Mouse (Mus musculus) neural tube, embryonic 14.5 days (tissue): ENCODE data around the gene Dusp23. TPM values are rescaled to one million over a fixed set of nuclear protein-coding genes. Genes with fewer than 3 reads are reported as not detected.

Experiments
- ATAC-seq: fragments of 200-750 bp; cut with Nextera tagmentation; 2 replicates; pipeline ENCODE4 v1.8.0; 2017; ENCODE audit warnings: low read depth, mild to moderate bottlenecking, moderate TSS enrichment, moderate library complexity
- H3K27ac ChIP-seq: fragments of 300-500 bp; sonication (generic); 2 replicates; pipeline ENCODE4 v1.5.1; 2014; ENCODE audit warnings: low read depth, mild to moderate bottlenecking, control low read depth, low read length, moderate library complexity, mixed read lengths
- H3K27me3 ChIP-seq: fragments of 300-500 bp; sonication (generic); 2 replicates; pipeline ENCODE4 v1.6.1; 2014; ENCODE audit warnings: low read length; ENCODE audit not compliant: control insufficient read depth, insufficient read depth
- H3K36me3 ChIP-seq: fragments of 300-500 bp; sonication (generic); 2 replicates; pipeline ENCODE4 v1.6.1; 2014; ENCODE audit warnings: low read length, mixed read lengths; ENCODE audit not compliant: control insufficient read depth, insufficient read depth
- H3K4me1 ChIP-seq: fragments of 300-500 bp; sonication (generic); 2 replicates; pipeline ENCODE4 v1.6.1; 2014; ENCODE audit warnings: low read length; ENCODE audit not compliant: control insufficient read depth, insufficient read depth
- H3K4me2 ChIP-seq: fragments of 300-500 bp; sonication (generic); 2 replicates; pipeline ENCODE4 v1.6.1; 2014; ENCODE audit warnings: mild to moderate bottlenecking, low read depth, low read length, control low read depth
- H3K4me3 ChIP-seq: fragments of 300-500 bp; sonication (generic); 2 replicates; pipeline ENCODE4 v1.5.1; 2014; ENCODE audit warnings: low read depth, low read length, control low read depth, mixed read lengths
- H3K9ac ChIP-seq: fragments of 300-500 bp; sonication (generic); replicated peaks from 2 replicates; pipeline ENCODE4 v1.6.1; 2014; ENCODE audit warnings: low read depth, mild to moderate bottlenecking, control low read depth, low read length, mixed read lengths
- H3K9me3 ChIP-seq: fragments of 300-500 bp; sonication (generic); 2 replicates; pipeline ENCODE4 v1.6.1; 2016; ENCODE audit warnings: low read length; ENCODE audit not compliant: control insufficient read depth
- WGBS: fragments of 180-500 bp; shearing (Covaris S2); extraction: QIAGEN DNeasy Blood & Tissue Kit; methylation state at CpG from one replicate; pipeline ENCODE4 v1.1.7; 2014; 5-methylcytosine and 5-hydroxymethylcytosine counted together
- polyA plus RNA-seq: library from polyadenylated mRNA; unstranded; fragments of >200 nt; fragmentation: Nextera tagmentation; extraction: Ambion mirVana; gene quantifications from 2 replicates; pipeline ENCODE4 v1.2.1, GENCODE M21; 2014

Dusp23 gene
- 17.9 and 18.7 TPM in 2 replicates for polyA plus RNA-seq

DNA sequence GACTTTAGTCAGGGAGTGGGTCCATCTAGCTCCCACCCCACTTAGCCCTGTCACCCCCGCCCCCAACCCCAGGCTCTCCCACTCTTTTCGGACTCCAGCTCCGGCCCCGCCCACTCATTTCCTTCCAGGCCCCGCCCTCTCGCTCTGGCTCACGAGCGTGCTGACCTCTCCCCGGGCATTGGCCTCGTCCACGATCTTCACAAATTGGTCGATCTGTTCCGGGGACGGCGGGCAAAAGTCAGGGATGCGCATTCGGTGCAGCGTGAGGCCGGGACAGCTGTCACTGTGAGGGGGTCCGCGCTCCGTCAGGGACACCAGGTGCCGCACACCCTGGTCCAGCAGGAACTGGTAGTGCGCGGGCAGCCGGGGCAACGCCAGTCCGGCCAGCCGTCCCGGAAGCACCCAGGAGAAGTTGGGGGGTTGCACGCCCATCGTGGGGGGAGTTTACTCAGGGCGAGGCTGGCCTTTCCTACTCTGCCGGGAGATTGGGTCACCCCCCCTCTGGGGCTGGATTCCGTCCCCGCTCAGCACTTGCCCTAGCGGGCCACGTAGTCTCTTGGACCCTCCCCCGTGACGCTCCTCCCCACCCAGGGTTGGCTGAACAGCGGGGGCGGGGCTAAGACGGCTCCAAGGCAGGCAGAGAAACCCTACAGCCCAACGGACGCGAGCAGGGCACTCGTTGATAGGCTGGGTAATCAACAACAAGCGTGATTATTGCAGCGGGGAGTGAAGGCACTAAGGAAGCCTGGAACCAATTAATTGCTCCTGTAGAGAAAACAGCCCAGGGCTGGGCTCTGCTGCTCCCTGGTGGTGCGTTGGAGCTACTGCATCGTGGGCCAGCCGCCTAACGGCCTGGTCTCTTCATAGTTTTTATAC lies at the start of gene Dusp23:
Gene Dusp23 (minus strand): TSS at position 512 of the 876 bp plus-strand sequence.
- Histone ChIP-seq H3K4me3 (peak within 1 kb of the TSS; percentile 67), H3K4me1 (no peaks in the 10 kb centered on the region), H3K4me2 (peak within 1 kb of the TSS; percentile 70), H3K9me3 (no peaks in the 10 kb centered on the region), H3K9ac (peak within 1 kb of the TSS; percentile 72), H3K27ac (peak within 1 kb of the TSS; percentile 87), H3K36me3 (no peaks in the 10 kb centered on the region), H3K27me3 (no peaks in the 10 kb centered on the region)
- WGBS = 0% methylated on average over 52 of the region's 53 CpGs
- peak; percentile 99 for ATAC-seq

DNA sequence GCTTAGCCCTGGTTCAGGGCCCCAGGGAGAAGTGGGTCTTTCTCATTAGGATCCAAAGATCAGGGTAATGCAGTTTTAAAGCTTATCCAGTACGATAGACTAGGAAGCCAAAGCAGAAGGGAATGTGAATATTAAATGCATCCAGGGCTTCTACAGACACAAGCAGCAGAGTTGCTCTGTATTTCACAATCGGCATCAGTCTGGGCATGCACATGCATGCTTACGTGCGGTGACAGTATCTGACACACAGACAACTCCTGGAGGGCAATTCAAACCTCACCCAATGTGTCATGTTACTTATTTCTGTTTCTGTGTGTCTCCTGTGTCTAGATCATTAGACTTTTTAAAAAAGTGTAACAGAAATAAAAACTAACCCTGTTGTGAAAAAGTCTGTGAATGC lies 48.0 kb upstream of the Dusp23 start:
- no peaks in the 10 kb centered on the region for H3K4me1 ChIP-seq
- no peak overlapping the region for H3K4me3 ChIP-seq
- H3K27ac ChIP-seq = no peak overlapping the region
- H3K36me3 ChIP-seq = no peaks in the 10 kb centered on the region
- H3K4me2 ChIP-seq = no peak overlapping the region
- 81% methylated on average over 4 of the region's 4 CpGs for WGBS
- ATAC-seq = no peak
- H3K9me3 ChIP-seq = no peaks in the 10 kb centered on the region
- no peaks in the 10 kb centered on the region for H3K27me3 ChIP-seq
- H3K9ac ChIP-seq = no peak overlapping the region

DNA sequence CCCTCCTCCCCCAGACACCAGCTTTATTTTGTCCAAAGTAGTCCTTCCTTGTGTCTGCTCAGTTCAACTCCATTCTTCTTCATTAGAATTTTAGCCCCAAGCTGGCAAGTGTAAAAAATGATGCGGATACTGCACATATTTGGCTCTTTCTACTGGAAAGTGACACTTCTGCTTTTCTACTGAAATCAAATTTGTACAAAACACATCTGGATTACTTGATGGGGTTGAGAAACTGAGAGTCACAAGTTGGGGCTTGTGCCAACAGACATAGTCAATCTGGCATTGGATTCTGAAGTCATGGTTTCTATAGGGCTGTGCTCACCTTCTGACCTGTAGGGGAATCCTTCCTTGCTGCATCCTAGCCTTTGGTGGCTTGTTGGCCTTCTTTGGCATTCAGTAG lies 38.0 kb upstream of the Dusp23 start:
- no peak for ATAC-seq

DNA sequence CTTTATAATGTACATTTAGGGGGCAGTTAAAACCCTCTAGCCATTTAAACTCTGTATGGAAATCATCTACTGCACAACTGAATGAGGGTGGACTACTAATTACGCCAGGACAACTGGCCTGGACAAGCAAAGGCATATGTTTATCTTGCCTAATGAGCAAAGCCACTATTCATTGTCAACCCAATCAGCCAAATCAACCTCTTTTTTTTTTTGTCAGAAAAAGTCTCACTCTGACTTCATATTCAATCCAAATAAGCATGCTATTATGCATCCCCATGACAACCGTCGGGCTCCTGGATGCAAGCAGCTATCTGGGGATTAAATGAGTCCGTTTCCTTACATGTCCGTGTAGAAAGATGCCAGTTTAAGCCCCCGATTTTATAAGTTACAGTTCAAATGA lies 34.8 kb upstream of the Dusp23 start:
- Histone ChIP-seq H3K4me3 (no peak overlapping the region), H3K27ac (no peak overlapping the region), H3K36me3 (no peaks in the 10 kb centered on the region), H3K9me3 (no peaks in the 10 kb centered on the region), H3K4me2 (no peak overlapping the region), H3K27me3 (no peaks in the 10 kb centered on the region), H3K4me1 (no peaks in the 10 kb centered on the region), H3K9ac (no peak overlapping the region)
- WGBS = 38% methylated on average over 6 of the region's 6 CpGs
- ATAC-seq = no peak

More for the DNA sequence above, 38.0 kb upstream of the Dusp23 start:
- no peak overlapping the region for H3K4me2 ChIP-seq
- H3K36me3 ChIP-seq = no peaks in the 10 kb centered on the region
- H3K27me3 ChIP-seq = no peaks in the 10 kb centered on the region
- 100% methylated on average over 1 of the region's 1 CpGs for WGBS
- no peak overlapping the region for H3K4me3 ChIP-seq
- no peak overlapping the region for H3K9ac ChIP-seq
- H3K27ac ChIP-seq = no peak overlapping the region
- no peaks in the 10 kb centered on the region for H3K9me3 ChIP-seq
- H3K4me1 ChIP-seq = no peaks in the 10 kb centered on the region

DNA sequence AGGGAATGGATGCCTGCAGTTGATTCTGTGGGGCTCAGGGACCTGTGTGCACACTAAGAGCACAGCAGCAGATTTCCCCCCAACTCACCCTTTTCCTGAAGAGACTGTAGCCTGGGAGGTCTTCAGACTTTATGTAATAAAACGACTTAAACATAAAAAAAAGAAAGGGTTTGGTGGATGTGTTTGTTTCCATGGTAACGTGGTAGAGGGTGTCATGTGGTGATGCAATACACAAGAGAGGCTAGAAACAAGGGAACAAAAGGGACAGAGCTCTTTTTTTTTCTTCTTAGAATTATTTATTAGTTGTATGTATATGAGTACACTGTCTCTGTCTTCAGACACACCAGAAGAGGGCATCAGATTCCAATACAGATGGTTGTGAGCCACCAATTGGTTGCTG lies 32.7 kb upstream of the Dusp23 start:
- no peak overlapping the region for H3K9ac ChIP-seq
- 44% methylated on average over 2 of the region's 2 CpGs for WGBS
- H3K27me3 ChIP-seq = no peaks in the 10 kb centered on the region
- H3K4me3 ChIP-seq = no peak overlapping the region
- H3K4me2 ChIP-seq = no peak overlapping the region
- H3K27ac ChIP-seq = no peak overlapping the region
- H3K9me3 ChIP-seq = no peaks in the 10 kb centered on the region
- H3K36me3 ChIP-seq = no peaks in the 10 kb centered on the region
- ATAC-seq = no peak
- no peaks in the 10 kb centered on the region for H3K4me1 ChIP-seq

DNA sequence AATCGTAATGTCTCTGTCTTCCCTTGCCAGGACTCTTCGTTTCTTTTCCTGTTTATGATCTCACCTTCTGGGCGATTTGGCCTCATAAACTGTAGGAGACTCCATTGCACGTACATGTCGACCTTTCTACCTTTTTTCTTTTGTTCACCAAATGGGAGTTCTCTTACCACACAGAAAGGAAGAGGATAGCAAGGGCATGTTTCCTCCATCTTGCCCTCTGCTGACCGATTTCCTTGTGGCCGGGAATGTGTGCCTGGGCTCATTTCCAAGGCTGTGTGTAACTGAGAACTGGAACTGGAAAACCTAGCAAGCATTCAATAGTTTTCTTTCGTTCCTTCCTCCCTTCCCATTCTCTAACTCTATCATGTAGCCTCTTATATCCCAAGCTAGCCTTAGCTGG lies 26.9 kb upstream of the Dusp23 start:
- WGBS = 85% methylated on average over 8 of the region's 8 CpGs
- Histone ChIP-seq H3K27me3 (no peaks in the 10 kb centered on the region), H3K4me2 (no peak overlapping the region), H3K4me1 (no peaks in the 10 kb centered on the region), H3K36me3 (no peaks in the 10 kb centered on the region), H3K27ac (no peak overlapping the region), H3K9ac (no peak overlapping the region), H3K9me3 (no peaks in the 10 kb centered on the region), H3K4me3 (no peak overlapping the region)
- no peak for ATAC-seq

DNA sequence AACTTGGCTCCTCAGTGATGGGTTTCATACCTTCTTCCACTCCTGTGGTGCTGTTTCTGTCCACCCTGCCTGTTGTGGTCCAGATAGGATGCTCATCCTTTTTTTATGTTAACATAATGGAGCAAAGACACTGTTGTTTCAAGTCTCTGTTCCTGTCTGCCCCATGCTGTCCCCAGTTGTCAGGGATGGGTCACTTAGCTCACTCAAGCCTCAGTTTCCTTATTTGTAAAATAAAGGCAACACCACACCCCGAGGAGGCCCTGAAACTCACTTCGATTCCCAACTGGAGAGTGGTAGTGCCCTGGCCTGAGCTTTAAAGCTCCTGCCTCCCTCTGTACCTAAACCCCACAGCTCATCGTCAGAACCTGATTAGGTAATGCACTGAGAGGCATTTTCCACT lies 24.5 kb upstream of the Dusp23 start:
- Histone ChIP-seq H3K36me3 (no peaks in the 10 kb centered on the region), H3K27ac (no peak overlapping the region), H3K9me3 (no peaks in the 10 kb centered on the region), H3K4me2 (no peak overlapping the region), H3K9ac (no peak overlapping the region), H3K4me3 (no peak overlapping the region), H3K4me1 (no peaks in the 10 kb centered on the region), H3K27me3 (no peaks in the 10 kb centered on the region)
- 67% methylated on average over 3 of the region's 3 CpGs for WGBS
- no peak for ATAC-seq

DNA sequence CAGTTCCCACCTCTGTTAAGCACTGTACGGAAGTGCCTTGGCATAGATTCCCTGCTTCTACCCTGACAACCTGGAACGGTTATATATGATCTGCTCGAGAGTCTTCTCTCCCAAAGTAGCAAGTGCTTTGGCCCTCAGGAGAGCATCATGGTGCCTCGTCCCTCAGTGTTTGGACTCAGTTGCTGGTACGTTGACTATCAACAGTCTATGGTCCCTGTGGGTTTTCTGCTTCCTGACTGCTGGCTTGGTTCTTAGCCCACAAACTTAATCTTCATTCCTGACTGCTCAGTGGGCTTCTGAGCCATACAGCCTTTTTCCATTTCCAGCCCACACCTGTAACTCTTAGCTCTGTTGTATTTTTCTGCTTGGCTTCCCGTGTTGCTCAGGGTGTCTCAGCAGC lies 21.1 kb upstream of the Dusp23 start:
- H3K4me1 ChIP-seq = no peaks in the 10 kb centered on the region
- H3K9me3 ChIP-seq = no peaks in the 10 kb centered on the region
- H3K27ac ChIP-seq = no peak overlapping the region
- H3K9ac ChIP-seq = no peak overlapping the region
- H3K27me3 ChIP-seq = no peaks in the 10 kb centered on the region
- WGBS = 73% methylated on average over 6 of the region's 6 CpGs
- H3K4me2 ChIP-seq = no peak overlapping the region
- no peak overlapping the region for H3K4me3 ChIP-seq
- ATAC-seq = no peak
- H3K36me3 ChIP-seq = no peaks in the 10 kb centered on the region

DNA sequence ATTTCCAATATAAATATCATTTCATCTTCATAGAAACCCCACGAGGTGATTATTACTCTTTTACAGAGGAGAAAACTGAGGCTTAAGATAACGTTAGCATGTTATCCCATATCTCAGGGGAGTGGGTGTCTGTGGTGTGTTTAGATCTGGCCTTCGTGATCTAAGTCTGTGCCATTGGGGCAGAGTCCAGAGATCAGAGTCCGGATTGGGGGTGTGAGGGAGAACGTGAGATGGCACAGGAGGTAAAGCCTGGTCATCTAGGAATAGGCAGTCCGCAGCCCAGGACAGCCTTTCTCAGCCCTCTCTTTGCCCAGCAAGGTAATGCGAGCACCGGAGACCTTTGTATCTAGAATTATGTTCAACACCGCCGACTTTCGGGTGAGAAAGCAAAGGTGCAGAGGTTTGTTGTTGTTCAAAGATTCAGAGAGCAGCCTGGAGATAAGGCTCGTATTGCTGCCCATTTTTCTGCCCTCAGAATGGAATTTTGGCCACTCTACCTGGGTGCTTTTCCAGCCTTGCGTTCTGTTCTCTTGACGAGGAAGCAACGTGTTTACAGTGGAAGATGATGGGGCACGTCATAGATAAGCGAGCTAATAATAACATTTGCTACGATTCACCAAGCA lies 19.4 kb upstream of the Dusp23 start:
- ATAC-seq = no peak
- H3K27ac ChIP-seq = no peak overlapping the region
- no peaks in the 10 kb centered on the region for H3K27me3 ChIP-seq
- H3K4me3 ChIP-seq = no peak overlapping the region
- 87% methylated on average over 18 of the region's 18 CpGs for WGBS
- no peaks in the 10 kb centered on the region for H3K36me3 ChIP-seq
- no peak overlapping the region for H3K4me2 ChIP-seq
- H3K9me3 ChIP-seq = no peaks in the 10 kb centered on the region
- H3K9ac ChIP-seq = no peak overlapping the region
- no peaks in the 10 kb centered on the region for H3K4me1 ChIP-seq
